Mouse (Mus musculus) thymus, adult 18-20 months (tissue): ENCODE data around the gene Tmprss6.

Source experiments
- DNase-seq, 2 experiments: peaks; one replicate each; pipeline ENCODE4 v3.0.0; 2022; ENCODE audit warnings: mixed read lengths in 2 of 2

Gene Tmprss6

DNA sequence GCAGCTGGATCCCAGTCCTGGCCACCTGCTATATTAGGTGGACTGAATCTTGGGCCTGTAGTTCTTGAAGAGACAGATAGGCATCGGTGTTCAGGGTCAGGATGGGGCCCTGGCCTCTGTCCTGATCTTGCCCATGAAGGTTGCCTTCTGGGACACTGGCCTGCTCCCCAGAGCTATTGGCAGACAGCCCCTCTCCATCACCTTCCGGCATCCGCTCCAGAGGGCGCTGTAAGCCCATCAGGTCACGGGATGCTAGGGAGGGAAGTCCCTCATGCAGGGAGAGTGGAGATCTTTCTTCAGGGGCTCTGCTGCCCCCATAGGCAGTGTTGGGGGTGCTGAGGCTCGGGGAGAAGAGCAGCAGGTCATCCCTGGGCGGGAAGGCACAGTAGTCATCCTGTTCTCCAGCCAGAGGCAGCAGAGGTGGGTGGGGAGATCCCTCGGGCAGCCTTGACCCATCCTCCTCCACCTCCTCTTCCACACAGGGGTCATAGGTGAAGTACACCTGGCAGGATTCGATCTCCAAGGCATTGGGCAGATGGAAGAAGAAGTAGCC lies 13.1 kb upstream of the Tmprss6 start:
- DNase-seq, result no peak

DNA sequence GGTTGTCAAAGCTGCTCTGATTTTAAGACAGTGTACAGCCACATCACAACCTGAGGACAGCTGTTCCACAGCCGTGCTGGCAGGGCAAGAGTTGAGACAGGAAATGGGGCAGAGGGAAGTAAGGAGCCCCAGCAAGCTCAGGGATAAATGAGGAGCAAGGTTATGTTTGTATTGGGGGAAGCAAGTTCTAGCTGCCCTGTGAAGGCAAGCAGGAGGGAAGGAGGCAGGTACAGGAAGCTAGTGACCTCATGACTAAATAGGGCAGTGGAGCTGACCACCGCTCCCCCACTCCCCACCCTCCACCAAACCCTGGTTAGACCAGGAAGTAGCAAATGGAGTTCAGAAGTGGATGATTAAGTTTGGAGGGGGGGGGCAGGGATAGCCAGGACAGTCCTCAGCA lies 12.6 kb upstream of the Tmprss6 start:
- DNase-seq, result no peak

- no peak for DNase-seq
Measured at GRCm38 (mm10) chr15:78480111-78480510, 11.7 kb upstream of the Tmprss6 start.

DNA sequence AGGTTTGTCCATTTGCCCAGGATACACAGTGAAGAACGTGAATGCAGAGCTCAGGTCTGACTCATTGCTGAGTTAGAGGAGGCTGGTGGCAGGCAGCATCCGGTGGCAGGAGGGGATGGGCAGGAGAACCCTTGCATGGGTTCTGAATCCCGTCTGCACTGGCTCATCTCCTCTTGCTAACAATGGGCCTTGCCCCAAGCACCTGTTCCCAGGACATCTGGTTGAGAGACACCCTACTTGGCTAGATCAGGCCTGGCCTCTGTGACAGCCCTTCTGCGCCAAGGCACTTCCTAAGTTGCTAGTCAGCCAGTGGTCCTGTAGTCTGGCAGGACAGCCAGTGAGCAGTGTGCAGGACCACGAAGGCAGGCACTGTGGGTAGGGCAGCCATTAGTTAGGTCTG lies 11.0 kb upstream of the Tmprss6 start:
- DNase-seq, result no peak

DNA sequence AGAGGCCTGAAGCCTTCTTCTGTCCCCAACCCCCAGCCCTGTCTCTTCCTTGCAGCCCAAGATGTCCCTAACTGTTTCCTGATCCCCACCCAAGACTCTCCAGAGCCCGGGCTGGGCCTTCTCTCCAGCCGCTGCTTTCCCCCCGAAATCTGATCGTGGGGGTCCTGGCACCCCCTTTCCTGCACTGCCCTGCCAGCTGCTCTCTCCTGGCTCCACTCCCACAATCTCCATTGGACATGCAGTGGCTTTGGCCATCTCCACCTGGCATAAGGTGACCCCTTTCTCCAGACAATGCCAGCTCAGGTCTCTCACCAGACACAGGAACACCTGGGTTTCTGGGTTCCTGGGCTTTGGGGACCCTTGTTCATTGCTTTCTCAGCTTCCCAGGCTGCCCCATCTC lies 9.6 kb upstream of the Tmprss6 start:
- DNase-seq, result no peak

DNA sequence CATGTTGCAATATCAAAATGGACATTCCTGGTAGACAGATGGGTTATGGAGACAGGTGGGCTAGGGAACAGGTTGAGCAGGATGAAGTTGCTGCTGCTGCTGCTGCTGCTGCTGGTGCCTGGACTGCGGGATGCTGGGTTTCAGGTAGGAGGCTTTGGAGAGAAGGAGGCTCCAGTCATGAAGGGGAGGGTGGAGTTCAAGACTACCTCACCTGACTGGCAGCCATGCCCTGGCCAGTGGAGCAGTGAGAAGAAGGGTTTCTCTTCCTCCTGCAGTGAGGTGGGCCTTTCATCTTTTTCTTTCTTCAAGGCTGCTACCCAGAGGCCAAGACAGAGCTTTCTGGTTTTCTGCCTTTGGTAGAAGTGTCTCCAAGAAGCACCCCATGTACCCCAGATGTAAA lies 8.4 kb upstream of the Tmprss6 start:
- no peak for DNase-seq

DNA sequence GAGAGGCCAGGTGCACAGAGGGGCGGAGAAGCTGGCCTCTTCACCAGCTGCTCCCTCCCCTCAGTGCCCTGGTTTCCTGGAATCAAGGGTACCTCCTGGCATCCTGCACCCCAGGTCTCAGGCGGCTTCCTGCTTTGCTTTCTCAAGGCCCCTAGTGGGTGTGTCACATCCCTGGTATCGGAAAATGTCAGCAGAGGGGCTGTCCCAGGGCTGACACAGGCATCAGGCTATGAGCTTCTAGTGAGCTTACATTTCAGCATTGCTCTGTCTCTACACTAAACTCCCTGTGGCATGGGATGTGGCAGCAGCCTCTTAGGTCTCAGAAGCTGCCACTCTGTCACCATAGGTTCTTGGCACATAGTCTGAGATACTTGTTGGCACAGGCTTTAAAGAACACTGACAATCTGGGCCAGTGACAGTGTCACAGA lies 7.2 kb upstream of the Tmprss6 start:
- peak; percentile 25 to 57 for DNase-seq

DNA sequence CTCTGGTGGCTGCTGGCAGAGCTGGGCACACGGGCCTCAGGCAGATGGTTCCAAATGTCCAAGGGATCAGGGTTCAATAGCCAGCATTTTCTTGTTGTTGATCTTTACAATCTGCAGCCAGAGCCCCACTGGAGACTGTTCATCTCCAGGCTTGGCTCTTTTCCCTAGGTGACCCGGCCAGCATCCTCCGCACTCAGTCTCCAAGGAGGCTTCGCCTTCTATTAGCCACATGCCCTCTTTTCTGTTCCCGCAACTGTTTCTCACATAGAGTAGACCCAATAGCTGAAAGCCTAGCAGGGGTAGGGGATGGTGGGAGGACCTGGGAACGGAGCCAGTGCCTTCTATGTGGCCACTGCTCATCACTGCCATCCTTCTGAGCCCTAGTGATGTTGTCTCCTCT lies 5.0 kb upstream of the Tmprss6 start:
- no peak for DNase-seq

DNA sequence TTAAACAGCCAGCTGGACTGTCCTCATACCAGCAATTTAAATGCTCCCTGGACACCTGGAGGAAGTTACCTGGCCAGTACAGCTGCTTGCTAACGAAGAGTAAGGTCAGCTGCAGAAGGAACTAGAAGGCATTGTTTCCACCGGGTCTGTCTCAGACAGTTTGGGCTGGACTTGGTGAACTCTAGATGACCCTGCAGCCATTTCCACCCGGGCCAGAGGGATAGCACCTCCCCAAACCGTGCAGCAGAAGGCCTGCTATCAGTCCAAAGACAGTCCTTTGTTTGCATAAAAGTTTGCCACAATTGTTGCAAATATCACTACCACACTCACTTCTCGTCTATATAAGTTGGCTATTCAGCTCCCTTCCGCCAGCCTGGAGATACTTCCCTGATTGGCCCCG lies 3.5 kb upstream of the Tmprss6 start:
- no peak for DNase-seq

DNA sequence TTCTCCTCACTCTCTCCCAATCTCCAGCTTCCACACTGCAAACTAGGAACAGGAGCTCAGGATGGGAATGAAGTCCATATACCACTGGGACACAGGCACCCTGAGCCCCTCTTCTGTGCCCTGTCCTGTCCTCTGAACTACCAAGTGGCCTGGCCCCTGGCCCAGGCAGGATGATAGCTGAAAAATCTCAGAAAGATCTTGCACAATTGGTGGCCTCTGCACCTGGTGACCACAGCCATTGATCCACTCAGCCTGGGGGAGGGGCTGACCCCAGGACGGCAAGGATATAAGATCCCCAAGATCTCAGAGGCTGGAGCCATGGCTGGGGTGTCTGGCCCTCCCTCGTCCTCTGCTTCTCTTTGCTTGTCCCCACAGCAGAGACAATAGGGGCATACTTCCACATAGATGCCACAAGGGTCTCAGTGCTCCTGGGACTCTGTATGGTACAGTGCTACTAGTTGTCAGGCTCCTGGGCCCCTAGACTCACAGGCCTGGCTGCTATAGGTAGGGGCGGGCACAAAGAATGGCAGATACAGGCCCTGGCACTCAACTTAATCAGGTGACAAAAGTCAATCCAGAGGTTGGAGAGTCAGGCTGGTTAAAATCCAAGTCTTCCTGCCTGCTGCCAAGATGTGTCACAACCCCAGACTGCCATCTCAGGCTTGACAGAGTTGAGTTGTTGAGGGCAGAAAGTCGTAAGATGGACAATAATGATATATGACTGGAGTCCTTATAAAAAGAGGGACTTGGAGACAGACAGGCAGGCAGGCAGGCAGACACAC lies 2.3 kb upstream of the Tmprss6 start:
- no peak for DNase-seq

DNA sequence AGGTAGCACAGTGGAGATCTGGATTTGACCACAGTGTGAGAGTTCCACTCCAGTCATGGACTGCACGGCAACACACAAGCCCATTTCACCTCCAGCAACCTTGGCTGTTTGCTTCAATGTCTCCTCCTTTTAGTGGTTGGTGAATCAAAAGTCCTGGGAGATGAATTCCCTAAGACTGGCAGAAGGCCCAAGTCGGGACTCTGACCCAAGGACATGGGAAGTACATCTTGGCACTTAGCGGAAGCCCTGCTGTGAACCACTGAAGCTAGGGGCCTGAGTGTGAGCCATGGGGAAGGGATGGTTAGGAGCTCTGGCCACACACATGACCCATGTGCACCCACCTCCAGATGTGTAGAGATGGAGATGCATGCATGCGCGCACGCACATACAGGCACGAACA lies 864 bp downstream of the Tmprss6 start:
- DNase-seq, result no peak

- DNase-seq, result no peak
Measured at GRCm38 (mm10) chr15:78466809-78467208, 1.6 kb downstream of the Tmprss6 start.

GRCm38 (mm10) chr15:78462981-78463380 lies 5.5 kb downstream of the Tmprss6 start:
- no peak for DNase-seq

GRCm38 (mm10) chr15:78457193-78457592 lies 11.2 kb downstream of the Tmprss6 start:
- DNase-seq, result no peak

- DNase-seq, result no peak
Measured at GRCm38 (mm10) chr15:78456051-78456450, 12.4 kb downstream of the Tmprss6 start.

- no peak for DNase-seq
Measured at GRCm38 (mm10) chr15:78455168-78455567, 13.3 kb downstream of the Tmprss6 start.

- no peak for DNase-seq
Measured at GRCm38 (mm10) chr15:78452929-78453328, 15.5 kb downstream of the Tmprss6 start.

- DNase-seq, result no peak
Measured at GRCm38 (mm10) chr15:78451201-78451600, 17.2 kb downstream of the Tmprss6 start.

- no peak for DNase-seq
Measured at GRCm38 (mm10) chr15:78450419-78450768, 18.0 kb downstream of the Tmprss6 start.

DNA sequence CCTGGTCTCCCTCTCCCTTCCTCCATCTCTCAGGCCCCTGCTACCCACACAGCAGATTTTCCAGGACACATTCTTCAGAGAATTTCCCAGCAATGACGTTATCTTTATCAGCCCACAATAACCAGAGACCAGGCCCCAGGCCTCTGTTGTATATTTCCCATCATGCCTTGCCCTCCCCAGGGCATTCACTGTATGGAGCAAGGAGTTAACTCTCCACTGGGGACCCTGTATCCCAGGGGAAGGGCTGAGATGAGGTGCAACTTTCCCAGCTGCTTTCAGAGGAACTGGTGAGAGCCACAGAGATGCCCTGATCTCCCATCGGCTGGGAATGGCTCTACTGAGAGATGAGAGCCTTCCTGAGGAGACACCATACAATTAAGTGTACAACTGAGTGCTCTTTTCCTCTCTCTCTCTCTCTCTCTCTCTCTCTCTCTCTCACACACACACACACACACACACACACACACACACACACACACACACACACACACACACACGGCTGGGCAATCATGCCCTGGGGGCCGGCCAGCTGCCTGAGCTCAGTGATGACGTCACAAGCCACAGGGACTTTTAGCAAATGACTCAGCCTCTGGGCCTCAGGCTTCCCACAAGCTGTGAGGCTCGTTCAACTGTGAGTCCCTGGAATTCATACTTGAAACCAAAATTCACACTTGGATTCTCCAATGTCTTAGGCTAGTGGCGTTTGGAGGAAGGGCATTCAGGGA lies 18.6 kb downstream of the Tmprss6 start:
- DNase-seq, result no peak

- DNase-seq, result no peak
Measured at GRCm38 (mm10) chr15:78449131-78449530, 19.3 kb downstream of the Tmprss6 start.

DNA sequence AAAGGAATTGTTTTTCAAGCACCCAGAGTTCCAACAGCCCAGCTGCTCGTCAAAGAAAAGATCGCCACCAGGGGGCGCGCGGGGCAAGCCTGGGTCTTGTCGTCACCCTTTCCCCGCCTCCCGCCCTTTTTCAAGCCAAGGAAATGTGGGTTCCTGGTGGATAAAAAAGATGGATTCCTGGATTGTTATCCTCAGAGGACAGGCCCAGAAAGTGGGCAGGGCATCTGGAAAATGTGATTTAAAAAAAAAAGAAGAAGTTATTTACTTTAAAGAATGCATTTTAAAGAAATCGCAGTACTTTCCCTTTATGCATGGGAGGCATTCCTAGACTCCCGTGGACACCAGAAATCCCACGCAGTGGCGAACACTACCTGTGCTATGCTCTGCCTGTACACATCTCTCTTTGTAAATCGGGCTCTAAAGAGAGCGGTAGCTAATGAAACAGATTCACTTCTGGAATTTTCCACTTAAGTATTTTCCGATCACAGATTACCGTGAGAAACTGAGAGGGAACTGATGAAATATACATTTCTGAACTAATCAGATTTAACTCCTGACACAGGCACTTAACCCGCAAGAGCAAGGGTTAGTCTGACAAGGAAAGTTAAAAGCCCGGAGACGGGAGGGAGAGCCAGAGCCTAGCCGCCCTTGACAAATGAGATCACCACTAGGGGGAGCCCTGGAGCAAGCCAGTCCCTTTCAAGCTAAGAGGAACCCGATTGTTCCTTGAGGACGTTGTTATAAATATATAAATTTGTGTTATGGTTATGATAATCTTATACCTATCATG lies 20.5 kb downstream of the Tmprss6 start:
- DNase-seq, result peak; percentile 69 to 70

DNA sequence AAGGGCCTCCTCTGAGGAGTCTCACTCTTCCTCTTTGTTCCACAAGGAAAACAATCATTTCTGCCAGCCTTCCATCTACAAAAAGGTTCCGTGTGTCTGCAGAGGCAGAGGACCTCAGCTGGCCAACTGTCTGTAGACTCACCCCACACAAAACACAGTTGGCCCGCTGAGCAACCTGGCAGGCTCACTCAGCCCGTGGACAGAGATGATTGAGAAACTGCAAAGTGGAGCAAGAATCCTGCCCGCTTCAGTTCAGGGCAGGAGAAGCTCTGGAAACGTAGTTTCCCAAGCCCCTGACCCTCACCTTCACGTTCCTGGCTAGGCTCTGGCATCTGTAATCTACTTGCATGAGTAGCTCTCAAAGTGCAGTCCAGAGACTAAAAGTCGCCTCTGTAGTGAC lies 21.3 kb downstream of the Tmprss6 start:
- DNase-seq, result no peak
